Mouse (Mus musculus): ENCODE measurements around the gene Syvn1. TPM values are rescaled to one million over a fixed set of nuclear protein-coding genes. Genes with fewer than 3 reads are reported as not detected.
"Not testable (repeated sequence)": the region's sequence is repeated elsewhere in the genome, so short reads cannot be mapped to it uniquely, and the experiment has no call there.

The Syvn1 gene
- polyA plus RNA-seq, 1 experiment from 2014 or later, result 25.0 TPM

DNA sequence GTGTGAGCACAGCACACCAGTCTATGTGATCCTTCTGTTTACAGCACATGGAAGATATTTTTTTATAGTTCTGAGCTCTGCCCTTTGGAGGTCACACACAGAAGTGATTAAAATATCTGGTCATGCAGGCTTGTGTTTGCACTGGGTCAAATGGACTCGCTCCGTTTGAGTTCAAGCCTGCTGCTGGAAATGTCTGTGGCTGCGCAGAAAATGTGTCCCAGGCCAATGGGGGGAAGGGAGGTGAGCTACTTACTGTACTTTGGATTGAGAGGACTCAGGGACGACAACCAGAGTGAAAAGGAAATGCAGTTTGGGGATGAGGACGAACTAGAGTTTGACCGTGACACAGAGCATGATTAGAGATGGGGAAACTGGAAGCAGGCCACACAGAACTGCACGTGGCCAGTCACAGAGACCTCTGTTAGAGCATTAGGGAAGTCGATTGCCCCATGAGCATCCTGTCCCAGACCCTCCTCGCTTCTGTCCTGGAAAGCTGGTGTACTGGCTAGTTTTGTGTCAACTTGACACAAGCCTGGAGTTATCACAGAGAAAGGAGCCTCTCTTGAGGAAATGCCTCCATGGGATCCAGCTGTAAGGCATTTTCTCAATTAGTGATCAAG, 10.3 kb upstream of the Syvn1 start:
- no peak overlapping the region for H3K4me2 ChIP-seq (ENCODE audit: low read length)
- ATAC-seq (replicated peaks; ENCODE audit: low FRiP score, low read depth) (no peak), DNase-seq (ENCODE audit: low spot score) (no peak)
- H3K9ac ChIP-seq (ENCODE audit: low read depth, low read length), result no peak overlapping the region
- no peaks in the 10 kb centered on the region for H3K4me1 ChIP-seq (replicated peaks; ENCODE audit: insufficient read depth, low read length)
- H3K9me3 ChIP-seq (replicated peaks; ENCODE audit: low read length), result no peaks in the 10 kb centered on the region
- WGBS, result 65% methylated on average over 9 of the region's 9 CpGs
- no peak overlapping the region for H3K27ac ChIP-seq
- H3K36me3 ChIP-seq (ENCODE audit: insufficient read depth, low read length), result no peaks in the 10 kb centered on the region
- H3K4me3 ChIP-seq (replicated peaks; ENCODE audit: low read depth, low read length), result no peak overlapping the region
- no peak for TF ChIP-seq CTCF (IDR thresholded peaks at IDR 0.05; ENCODE audit: low read depth)
- H3K27me3 ChIP-seq (ENCODE audit: insufficient read depth, low read length), result no peaks in the 10 kb centered on the region

GRCm38 (mm10) chr19:6037695-6038094, 8.7 kb upstream of the Syvn1 start:
- no peak for TF ChIP-seq CTCF (IDR thresholded peaks at IDR 0.05; ENCODE audit: low read depth)
- no peak overlapping the region for H3K27ac ChIP-seq
- H3K9me3 ChIP-seq (replicated peaks; ENCODE audit: low read length), result no peaks in the 10 kb centered on the region
- H3K4me1 ChIP-seq (replicated peaks; ENCODE audit: insufficient read depth, low read length), result peaks cover 5% of the 10 kb centered on the region; the same call in 1 of the 2 replicates
- no peak for DNase-seq (ENCODE audit: low spot score)
- H3K9ac ChIP-seq (ENCODE audit: low read depth, low read length), result no peak overlapping the region
- H3K4me2 ChIP-seq (ENCODE audit: low read length), result no peak overlapping the region
- no peaks in the 10 kb centered on the region for H3K36me3 ChIP-seq (ENCODE audit: insufficient read depth, low read length)
- no peak overlapping the region for H3K4me3 ChIP-seq (replicated peaks; ENCODE audit: low read depth, low read length)
- ATAC-seq (replicated peaks; ENCODE audit: low FRiP score, low read depth), result no peak
- H3K27me3 ChIP-seq (ENCODE audit: insufficient read depth, low read length), result no peaks in the 10 kb centered on the region

DNA sequence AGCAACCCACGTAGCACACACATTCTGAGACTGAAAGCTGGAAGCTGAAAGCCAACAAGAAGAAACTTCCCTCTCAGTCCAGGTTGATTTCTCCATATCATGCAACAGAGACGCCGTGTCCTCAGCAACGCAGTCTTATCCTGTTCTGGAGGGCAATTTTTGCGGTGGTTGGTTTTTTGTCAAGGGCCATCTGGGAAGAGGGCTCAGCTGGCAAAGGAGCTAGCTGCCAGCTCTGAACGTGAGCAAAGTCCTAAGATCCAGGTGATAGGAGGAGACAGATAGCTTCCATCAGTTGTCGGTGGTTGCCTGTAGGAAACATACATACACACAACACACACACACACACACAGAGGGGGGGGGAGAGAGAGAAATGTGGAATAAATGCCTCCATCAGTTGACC, 8.1 kb upstream of the Syvn1 start:
- no peak overlapping the region for H3K9ac ChIP-seq (ENCODE audit: low read depth, low read length)
- H3K27me3 ChIP-seq (ENCODE audit: insufficient read depth, low read length), result no peaks in the 10 kb centered on the region
- no peaks in the 10 kb centered on the region for H3K9me3 ChIP-seq (replicated peaks; ENCODE audit: low read length)
- H3K4me1 ChIP-seq (replicated peaks; ENCODE audit: insufficient read depth, low read length), result peaks cover 5% of the 10 kb centered on the region; the same call in 1 of the 2 replicates
- ATAC-seq (replicated peaks; ENCODE audit: low FRiP score, low read depth), result no peak
- H3K4me2 ChIP-seq (ENCODE audit: low read length), result no peak overlapping the region
- no peak overlapping the region for H3K4me3 ChIP-seq (replicated peaks; ENCODE audit: low read depth, low read length)
- 72% methylated on average over 7 of the region's 7 CpGs for WGBS
- no peaks in the 10 kb centered on the region for H3K36me3 ChIP-seq (ENCODE audit: insufficient read depth, low read length)
- TF ChIP-seq CTCF (IDR thresholded peaks at IDR 0.05; ENCODE audit: low read depth), result no peak
- no peak overlapping the region for H3K27ac ChIP-seq
- DNase-seq (ENCODE audit: low spot score), result no peak

- no peak overlapping the region for H3K4me3 ChIP-seq (replicated peaks; ENCODE audit: low read depth, low read length)
- DNase-seq (ENCODE audit: low spot score) (no peak), ATAC-seq (replicated peaks; ENCODE audit: low FRiP score, low read depth) (no peak)
- peaks cover 5% of the 10 kb centered on the region; the same call in 1 of the 2 replicates for H3K4me1 ChIP-seq (replicated peaks; ENCODE audit: insufficient read depth, low read length)
- H3K27ac ChIP-seq, result no peak overlapping the region
- no peak overlapping the region for H3K9ac ChIP-seq (ENCODE audit: low read depth, low read length)
- H3K9me3 ChIP-seq (replicated peaks; ENCODE audit: low read length), result no peaks in the 10 kb centered on the region
- H3K36me3 ChIP-seq (ENCODE audit: insufficient read depth, low read length), result no peaks in the 10 kb centered on the region
- no peak overlapping the region for H3K4me2 ChIP-seq (ENCODE audit: low read length)
- peak; percentile 43 for TF ChIP-seq CTCF (IDR thresholded peaks at IDR 0.05; ENCODE audit: low read depth)
- no peaks in the 10 kb centered on the region for H3K27me3 ChIP-seq (ENCODE audit: insufficient read depth, low read length)
Observed at GRCm38 (mm10) chr19:6040002-6040401, 6.4 kb upstream of the Syvn1 start.

DNA sequence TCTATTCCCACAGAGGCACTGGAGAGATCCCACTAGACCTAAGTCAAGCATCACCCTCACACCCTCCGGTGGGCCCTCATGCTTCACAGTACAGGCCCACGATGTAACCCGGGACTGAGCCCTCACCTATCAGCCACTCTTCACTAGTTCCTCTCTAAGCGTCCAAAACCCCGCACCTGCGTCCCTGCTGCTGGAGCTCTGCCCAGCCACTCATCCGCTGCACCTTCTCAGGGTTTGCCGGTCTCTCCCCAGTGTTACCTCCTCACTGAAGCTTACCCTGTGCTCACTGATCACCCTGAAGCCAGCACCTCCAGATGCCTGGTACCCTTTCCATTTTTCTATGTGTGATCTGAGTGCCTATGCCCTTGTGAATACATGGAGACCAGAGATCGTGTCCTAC, 4.1 kb upstream of the Syvn1 start:
- TF ChIP-seq CTCF (IDR thresholded peaks at IDR 0.05; ENCODE audit: low read depth), result no peak
- H3K4me1 ChIP-seq (replicated peaks; ENCODE audit: insufficient read depth, low read length), result peaks cover 10% of the 10 kb centered on the region; the same call in 1 of the 2 replicates
- no peaks in the 10 kb centered on the region for H3K27me3 ChIP-seq (ENCODE audit: insufficient read depth, low read length)
- H3K4me3 ChIP-seq (replicated peaks; ENCODE audit: low read depth, low read length), result no peak overlapping the region
- DNase-seq (ENCODE audit: low spot score) (no peak), ATAC-seq (replicated peaks; ENCODE audit: low FRiP score, low read depth) (no peak)
- H3K9me3 ChIP-seq (replicated peaks; ENCODE audit: low read length), result no peaks in the 10 kb centered on the region
- WGBS, result 69% methylated on average over 9 of the region's 9 CpGs
- no peak overlapping the region for H3K27ac ChIP-seq
- no peaks in the 10 kb centered on the region for H3K36me3 ChIP-seq (ENCODE audit: insufficient read depth, low read length)
- H3K4me2 ChIP-seq (ENCODE audit: low read length), result no peak overlapping the region
- no peak overlapping the region for H3K9ac ChIP-seq (ENCODE audit: low read depth, low read length)

DNA sequence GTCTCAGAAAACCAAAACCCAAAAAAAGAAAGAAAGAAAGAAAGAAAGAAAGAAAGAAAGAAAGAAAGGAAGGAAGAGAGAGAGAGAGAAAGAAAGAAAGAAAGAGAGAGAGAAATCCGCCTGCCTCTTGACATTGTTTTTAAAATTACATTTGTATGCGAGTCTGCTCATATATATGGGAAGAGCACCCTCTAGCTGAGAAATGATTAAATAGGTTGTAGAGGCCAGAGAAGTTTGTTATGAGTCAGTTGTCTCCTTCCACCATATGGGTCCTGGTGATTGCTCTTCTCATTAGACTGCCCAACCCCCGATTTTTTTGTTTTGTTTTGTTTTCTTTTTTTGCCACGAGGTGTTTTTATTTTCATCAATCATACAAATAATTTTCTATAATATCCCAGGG, 2.3 kb upstream of the Syvn1 start:
- H3K4me1 ChIP-seq (replicated peaks; ENCODE audit: insufficient read depth, low read length), result peaks cover 18% of the 10 kb centered on the region
- not testable (repeated sequence) for H3K27me3 ChIP-seq (ENCODE audit: insufficient read depth, low read length); ATAC-seq (replicated peaks; ENCODE audit: low FRiP score, low read depth); H3K36me3 ChIP-seq (ENCODE audit: insufficient read depth, low read length); H3K4me2 ChIP-seq (ENCODE audit: low read length); H3K9ac ChIP-seq (ENCODE audit: low read depth, low read length); H3K4me3 ChIP-seq (replicated peaks; ENCODE audit: low read depth, low read length); H3K27ac ChIP-seq; H3K9me3 ChIP-seq (replicated peaks; ENCODE audit: low read length)
- TF ChIP-seq CTCF (IDR thresholded peaks at IDR 0.05; ENCODE audit: low read depth), result peak; percentile 76
- WGBS, result 44% methylated on average over 4 of the region's 4 CpGs
- peak; percentile 85 for DNase-seq (ENCODE audit: low spot score)
